Mouse (Mus musculus) cerebellum, adult 2 months (tissue): ENCODE results near the gene Vmn1r169. TPM values are rescaled to one million over a fixed set of nuclear protein-coding genes. Genes with fewer than 3 reads are reported as not detected.
"Not testable (repeated sequence)": the region's sequence is repeated elsewhere in the genome, so short reads cannot be mapped to it uniquely, and the experiment has no call there.

Experiments
- DNase-seq, 2 experiments: peaks; one replicate each; pipeline ENCODE4 v3.0.0; 2021
- H3K27ac ChIP-seq: fragments of 200-500 bp; 2 replicates; pipeline ENCODE4 v1.5.1; 2012; ENCODE audit warnings: low read length, control low read depth, inconsistent platforms; ENCODE audit not compliant: insufficient read depth
- H3K27me3 ChIP-seq: fragments of 200-500 bp; 2 replicates; pipeline ENCODE4 v1.6.1; 2012; ENCODE audit warnings: inconsistent platforms, mild to moderate bottlenecking, low read length, moderate library complexity; ENCODE audit not compliant: control insufficient read depth, insufficient read depth
- H3K4me1 ChIP-seq: fragments of 200-500 bp; 2 replicates; pipeline ENCODE4 v1.6.1; 2011; ENCODE audit warnings: low read length; ENCODE audit not compliant: control insufficient read depth, insufficient read depth
- H3K4me3 ChIP-seq: fragments of 200-500 bp; replicated peaks from 2 replicates; pipeline ENCODE3; 2011; ENCODE audit warnings: mild to moderate bottlenecking, low read depth, low read length, control low read depth; ENCODE audit not compliant: insufficient read depth
- WGBS: fragments of 180-500 bp; shearing (Covaris S2); methylation state at CpG from one replicate; pipeline ENCODE4 v1.1.7; 2018; 5-methylcytosine and 5-hydroxymethylcytosine counted together
- polyA plus RNA-seq: library from polyadenylated mRNA; depleted of rRNA; stranded (reverse); fragments of >200 nt; gene quantifications from 2 replicates; pipeline ENCODE4 v1.2.3, GENCODE M21; 2012; rRNA removed

Gene Vmn1r169
- not detected in 2 replicates for polyA plus RNA-seq

DNA sequence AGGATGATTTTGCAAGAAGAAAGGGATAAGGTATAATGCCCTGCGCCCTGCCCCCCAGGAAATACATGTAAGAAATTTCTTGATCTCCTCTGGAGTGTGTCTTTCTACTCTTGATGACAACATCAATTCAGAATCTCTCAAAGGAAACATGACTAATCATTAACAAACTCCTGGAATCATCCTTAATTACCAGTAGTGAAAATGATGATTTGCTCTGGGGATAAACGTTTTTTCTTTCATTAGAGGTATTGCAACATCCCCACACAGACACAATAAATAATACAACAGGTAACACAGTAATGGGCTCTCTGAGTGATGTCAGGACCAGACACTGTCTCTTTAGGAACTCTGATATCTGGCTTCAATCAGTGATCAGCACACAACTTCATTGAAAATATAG, at the start of gene Vmn1r169:
Vmn1r169 (plus strand) TSS at position 301 of the 400 bp plus-strand sequence.
- WGBS: 63% methylated on average over 1 of the region's 2 CpGs
- H3K27ac ChIP-seq, H3K27me3 ChIP-seq, DNase-seq, H3K4me3 ChIP-seq, H3K4me1 ChIP-seq: not testable (repeated sequence)

DNA sequence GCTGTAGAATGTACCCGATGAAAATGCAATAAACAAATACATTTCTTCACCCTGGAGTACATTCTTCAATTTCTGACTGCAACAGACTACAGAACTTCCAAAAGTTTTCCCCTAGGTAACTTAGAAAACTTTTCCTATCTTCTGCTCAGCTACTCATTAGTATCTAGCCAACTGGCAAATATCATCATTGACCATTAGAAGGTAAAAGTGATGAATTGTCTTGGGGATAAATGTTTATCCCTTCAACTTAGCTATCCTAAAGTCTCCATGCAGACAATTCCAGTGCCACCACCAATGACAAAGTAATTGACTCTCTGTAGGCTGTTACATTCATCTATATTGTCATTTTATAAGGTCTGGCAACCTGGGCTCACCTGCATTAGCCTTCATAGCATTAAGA, 35.9 kb upstream of the Vmn1r169 start, which contains the start of gene Vmn1r168:
Vmn1r168 (plus strand) TSS at position 301 of the 400 bp plus-strand sequence.
- not testable (repeated sequence) for H3K4me3 ChIP-seq, H3K4me1 ChIP-seq, H3K27ac ChIP-seq, DNase-seq, H3K27me3 ChIP-seq
- WGBS: no CpG with 5 or more reads among the region's 1 CpGs

DNA sequence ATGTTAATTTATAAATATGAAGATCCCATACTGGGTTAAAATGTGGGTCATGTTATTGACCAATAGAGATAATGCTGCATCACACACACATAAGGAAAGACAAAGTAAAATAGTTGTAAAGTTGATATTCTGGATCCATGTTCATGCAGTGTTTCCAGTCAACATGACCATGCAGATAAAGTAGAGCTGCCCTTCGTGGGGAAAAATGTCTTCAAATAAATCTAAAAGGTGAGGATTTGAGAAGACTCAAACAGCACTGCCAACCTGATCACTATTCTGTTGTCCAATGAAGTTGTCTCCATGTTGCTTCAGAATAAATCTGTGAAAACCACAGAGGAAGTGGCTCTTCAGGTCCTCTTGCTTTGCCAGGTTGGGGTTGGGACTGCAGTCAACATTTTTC, 30.5 kb downstream of the Vmn1r169 start, which contains the start of gene Vmn1r170:
Vmn1r170 (plus strand) TSS at position 301 of the 400 bp plus-strand sequence.
- H3K27ac ChIP-seq, DNase-seq, H3K4me1 ChIP-seq, H3K4me3 ChIP-seq, H3K27me3 ChIP-seq: not testable (repeated sequence)
- whole genome bisulfite sequencing: 12% methylated on average over 1 of the region's 1 CpGs

Other genes starting within 250 kb of the Vmn1r169 start
- not detected in 2 replicates for gene Nlrp5, start 189.6 kb upstream of the Vmn1r169 start, polyA plus RNA-seq
- gene Vmn1r167, start 68.3 kb upstream of the Vmn1r169 start, polyA plus RNA-seq: not detected in 2 replicates
- not detected in 2 replicates for gene Vmn1r168, start 35.8 kb upstream of the Vmn1r169 start, polyA plus RNA-seq
- not detected in 2 replicates for gene Vmn1r170, start 30.6 kb downstream of the Vmn1r169 start, polyA plus RNA-seq
- gene Vmn1r171, start 55.2 kb downstream of the Vmn1r169 start, polyA plus RNA-seq: not detected in 2 replicates
- gene Vmn1r172, start 82.8 kb downstream of the Vmn1r169 start, polyA plus RNA-seq: not detected in 2 replicates
- gene Vmn1r173, start 125.2 kb downstream of the Vmn1r169 start, polyA plus RNA-seq: not detected in 2 replicates
- not detected in 2 replicates for gene Vmn1r174, start 176.7 kb downstream of the Vmn1r169 start, polyA plus RNA-seq
- gene Vmn1r175, start 235.1 kb downstream of the Vmn1r169 start, polyA plus RNA-seq: not detected in 2 replicates